Mouse (Mus musculus): Measurements from ENCODE around the gene S100z.

S100z gene

DNA sequence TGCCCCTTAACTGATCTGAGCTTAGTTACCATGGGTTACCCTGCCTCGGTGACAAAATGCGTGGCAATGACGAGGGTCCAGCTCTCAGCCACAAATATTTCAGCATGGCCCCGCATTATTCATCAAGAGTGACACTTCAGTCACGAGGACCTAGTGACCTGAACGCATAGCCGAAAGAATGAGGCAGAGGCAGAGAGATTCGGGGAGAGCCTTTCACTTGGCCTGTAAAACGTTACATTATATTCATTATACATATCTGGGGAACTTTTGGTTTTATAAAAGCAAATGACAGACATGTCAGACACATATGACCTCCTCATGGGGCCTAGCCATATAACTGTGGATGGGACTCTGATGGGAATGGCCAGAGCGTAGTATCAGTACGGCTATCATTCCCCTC, 33.7 kb downstream of the S100z start, which contains the start of gene Crhbp:
Gene Crhbp, minus strand, starts transcription at position 101 of the 400 bp plus-strand sequence.
- no peak for DNase-seq (ENCODE audit: low spot score in 2 of 2)

- no peak for DNase-seq (ENCODE audit: low spot score in 2 of 2)
Measured at GRCm38 (mm10) chr13:95444291-95444690, 34.2 kb downstream of the S100z start.

DNA sequence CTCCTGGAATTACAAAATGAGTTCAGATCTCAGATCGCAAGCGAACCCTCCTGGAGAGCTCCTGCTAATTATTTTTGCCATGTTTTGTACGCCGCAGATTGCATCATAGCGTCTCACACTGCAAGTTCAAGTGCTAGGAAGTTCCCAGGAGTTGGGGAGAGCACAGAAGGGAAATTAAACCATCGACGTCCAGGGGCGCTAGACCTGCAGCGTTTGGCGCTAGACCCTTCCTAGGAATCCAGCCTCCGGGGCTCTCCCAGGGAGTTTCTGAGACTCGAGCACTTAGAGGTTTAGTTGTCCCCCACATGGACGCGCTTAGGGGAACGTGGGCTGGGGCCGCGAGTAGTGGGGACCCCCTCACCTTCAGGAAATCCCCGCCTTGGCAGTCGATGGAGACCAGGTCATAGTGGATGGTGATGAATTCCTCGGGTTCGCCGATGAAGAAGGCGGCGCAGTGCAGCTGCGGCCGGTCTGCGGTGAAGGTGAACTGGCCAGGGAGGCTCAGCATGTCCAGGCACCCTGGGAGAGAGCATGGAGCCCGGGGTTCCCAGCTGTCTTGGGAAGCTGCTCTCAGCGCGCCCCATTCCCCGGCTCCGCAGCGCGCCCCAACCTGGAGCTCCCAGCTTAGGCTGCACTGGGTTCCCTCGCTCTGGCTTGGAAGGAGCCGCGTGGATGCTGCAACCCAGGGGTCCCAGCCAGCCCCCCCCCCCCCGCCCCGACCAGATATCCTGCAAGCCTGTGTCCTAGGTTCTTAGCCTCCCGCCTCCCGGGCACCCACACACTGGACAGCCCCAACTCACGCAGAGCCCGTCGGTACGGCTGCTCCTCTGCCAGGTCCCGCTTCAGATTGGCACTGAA, 34.9 kb downstream of the S100z start:
- DNase-seq (ENCODE audit: low spot score in 2 of 2), result no peak

- no peak for DNase-seq (ENCODE audit: low spot score in 2 of 2)
Measured at GRCm38 (mm10) chr13:95442901-95443300, 35.6 kb downstream of the S100z start.

DNA sequence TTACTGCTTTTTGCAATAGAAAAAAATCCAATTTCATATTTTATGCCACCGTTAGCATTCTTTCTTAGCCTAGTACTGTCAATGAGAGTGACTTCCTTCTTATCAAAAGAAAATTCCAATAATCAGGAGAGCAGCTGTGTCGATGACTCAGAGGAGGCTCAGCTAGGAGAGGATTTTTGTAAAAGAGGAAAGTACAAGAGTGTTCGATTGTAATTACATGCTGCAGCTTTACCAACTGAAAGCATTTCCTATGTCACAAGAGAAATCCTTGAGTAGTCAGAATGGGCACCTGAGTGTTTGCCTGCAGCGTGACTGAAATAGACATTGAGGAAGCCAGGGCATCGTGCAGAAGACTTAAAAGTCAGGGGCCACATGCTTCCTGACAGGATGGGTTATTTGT, 39.0 kb downstream of the S100z start:
- DNase-seq (ENCODE audit: low spot score in 2 of 2), result no peak

DNA sequence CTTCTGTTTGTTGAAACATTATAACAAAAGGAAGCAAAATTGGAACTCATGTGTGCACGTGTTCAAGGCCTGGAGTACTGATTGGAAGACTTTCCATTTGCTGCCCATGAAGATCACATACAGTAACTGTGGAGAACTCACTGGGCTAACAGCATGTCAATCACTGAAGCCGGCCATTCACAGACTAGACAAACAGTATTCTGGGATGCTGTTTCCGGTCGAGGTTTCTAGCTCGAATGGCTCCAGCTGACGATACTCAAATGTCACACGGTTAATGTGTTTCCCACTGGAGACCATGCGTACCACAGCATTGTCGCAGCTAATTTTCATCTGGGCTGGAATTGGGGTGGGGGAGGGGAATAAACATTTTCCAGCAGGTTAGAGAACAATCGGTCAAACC, 46.8 kb downstream of the S100z start:
- DNase-seq (ENCODE audit: low spot score in 2 of 2), result no peak

- no peak for DNase-seq (ENCODE audit: low spot score in 2 of 2)
Measured at GRCm38 (mm10) chr13:95427499-95427898, 51.0 kb downstream of the S100z start.
